Mouse (Mus musculus) mature B cell (primary cell): Measurements from ENCODE around the gene Itgb2l.
"Not testable (repeated sequence)": the region's sequence is repeated elsewhere in the genome, so short reads cannot be mapped to it uniquely, and the experiment has no call there.

Experiments
- in situ Hi-C: fragments of 300-500 bp; cut with MboI; formaldehyde crosslinking; loops from 2 replicates; pipeline ENCODE4 v1.14.3; 2019

Gene Itgb2l

DNA sequence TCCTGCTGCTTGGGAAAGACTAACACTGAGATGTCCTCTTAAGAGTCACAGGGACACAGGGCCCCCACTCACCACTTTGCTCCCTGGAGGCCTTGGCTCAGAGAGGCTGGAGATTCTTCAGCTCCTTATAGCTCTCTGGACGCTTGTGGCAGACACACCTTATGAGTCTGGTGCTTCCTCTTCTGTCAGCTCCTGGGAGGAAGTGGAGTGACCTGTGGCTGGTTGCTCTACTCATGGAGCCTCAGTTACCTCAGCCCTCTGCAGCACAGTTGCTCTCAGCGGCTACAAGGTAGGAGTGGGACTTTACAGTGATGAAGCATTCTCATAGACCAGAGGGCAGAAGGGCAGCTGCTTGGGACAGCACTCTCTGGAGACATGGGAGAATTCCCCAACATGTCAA, at the start of gene Itgb2l:
Gene Itgb2l, minus strand, starts transcription at position 152 of the 400 bp plus-strand sequence.
- in situ Hi-C loops = no loop called here

DNA sequence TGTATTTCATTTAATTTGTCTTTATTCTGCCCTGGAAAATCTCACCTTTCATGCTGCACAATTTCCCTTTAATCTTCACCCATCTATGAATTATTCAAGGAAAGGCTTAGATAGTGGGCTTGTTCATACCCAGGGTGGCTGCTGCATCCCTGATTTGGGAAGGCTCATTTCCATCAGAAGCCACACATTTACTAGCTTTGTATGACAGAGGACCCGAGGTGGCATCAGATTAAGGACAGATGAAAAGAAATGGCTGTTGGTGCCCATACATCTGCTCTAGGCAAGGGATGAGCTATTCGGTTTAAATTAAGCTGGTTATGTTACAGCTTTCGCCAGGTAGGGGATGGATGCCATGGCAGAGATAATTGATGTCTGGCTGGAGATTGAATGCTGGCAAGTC, 48.1 kb upstream of the Itgb2l start:
- in situ Hi-C loops = no loop called here

DNA sequence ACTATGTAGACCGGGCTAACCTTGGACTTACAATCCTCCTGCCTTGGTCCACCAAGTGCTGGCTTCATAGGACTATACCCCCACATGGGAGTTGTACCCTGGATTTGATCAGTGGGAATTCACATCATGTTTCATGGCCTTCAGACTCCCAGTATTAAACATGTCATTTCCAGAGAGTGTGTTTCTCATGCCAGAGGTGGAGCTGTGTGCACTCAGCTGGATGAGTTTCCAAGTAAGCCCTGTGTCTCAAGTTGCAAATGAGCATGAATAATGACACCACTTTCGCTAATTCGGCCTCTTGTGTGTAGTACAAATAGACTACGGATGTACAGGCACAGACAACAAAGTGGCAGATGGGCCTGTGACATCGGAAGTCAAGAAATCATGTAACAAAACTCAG, 44.6 kb upstream of the Itgb2l start:
- in situ Hi-C loops = no loop called here

DNA sequence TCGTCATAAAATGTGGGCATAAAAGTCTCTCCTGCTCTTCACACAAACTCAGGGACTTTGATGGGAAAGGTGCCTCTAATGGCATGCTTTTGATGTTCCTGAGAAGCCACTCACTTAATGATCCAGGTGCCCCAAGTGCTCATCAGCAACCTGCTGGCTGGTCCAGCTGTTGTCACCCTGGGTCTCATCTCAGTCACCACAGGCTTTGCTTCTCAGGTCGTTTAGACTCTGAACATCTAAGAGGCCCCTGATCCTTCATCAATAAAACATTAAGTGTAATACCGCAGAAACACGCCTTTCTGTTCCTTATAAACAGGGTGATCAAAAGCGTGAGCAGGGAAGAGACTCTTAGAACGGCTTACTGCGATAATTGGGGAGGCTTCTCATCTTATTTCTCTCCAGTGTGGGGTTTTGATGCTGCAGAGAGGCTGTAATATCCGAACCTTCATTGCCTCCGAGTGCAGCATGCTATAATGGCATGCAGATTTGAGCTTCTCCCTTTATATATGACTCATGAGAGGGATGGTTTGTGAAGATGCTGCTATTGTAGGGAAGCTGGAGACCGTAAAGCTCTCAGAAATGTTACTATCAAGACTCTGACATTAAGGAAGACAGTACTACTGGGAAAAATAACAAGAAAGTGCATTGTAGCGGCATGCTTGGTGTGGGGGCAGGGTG, 43.7 kb upstream of the Itgb2l start:
- in situ Hi-C loops = no loop called here

DNA sequence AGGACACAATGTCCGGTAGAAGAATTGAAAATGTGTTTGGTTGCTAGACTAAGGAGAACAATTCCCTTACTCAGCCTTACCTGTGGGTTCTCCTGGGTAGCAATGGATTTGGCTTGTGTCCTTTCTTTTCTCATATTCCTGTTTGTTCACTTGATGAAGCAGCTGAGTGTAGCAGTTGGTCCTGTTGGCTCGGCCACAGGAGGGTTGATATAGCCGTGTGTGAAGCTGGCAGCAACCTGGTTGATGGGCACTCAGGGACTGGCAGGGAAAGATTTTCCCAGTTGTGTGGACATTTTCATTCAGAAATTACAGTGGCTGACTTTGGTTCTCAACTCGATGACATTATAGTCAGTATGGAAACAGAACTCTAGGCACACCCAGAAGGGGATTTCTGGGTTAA, 38.4 kb upstream of the Itgb2l start:
- in situ Hi-C loops = no loop called here

DNA sequence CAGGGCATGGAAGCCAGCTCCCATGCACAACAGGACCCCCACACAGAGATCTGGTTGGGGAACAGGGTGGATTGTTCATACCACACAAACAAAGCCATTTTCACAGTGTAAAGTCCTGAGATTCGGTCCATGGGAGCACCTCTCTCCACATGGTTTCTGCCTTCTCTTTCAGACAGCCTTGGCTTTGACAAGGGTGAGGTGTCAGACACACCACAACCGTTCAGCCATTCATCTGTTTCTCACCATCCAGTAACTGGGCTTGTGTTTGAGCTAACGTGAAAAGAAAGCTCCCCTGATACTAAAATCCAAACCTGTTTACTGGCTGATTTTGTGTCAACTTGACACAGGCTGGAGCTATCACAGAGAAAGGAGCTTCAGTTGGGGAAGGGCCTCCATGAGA, 30.8 kb upstream of the Itgb2l start:
- in situ Hi-C loops = loop anchor here (5.0 kb wide), 2 partner anchors 138 to 198 kb away; no protein-coding TSS in a partner anchor

DNA sequence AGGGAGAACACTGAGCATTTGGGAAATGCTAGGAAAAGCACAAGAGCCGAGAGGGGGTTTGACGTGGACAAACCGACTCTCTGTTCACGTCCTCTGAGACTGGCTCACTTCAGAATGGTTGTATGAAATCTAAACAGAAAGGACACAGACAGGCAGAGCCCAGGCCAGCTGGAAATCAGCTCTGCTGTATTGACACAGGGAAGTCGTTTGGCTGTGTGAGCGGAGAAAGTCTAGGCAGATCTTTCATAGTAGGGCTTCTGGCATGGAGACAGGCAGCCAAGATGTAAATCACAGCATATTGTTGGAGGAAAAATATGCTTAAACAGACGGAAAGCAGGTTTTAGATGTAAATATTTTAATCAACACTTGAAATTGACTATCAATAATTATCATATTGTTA, 29.4 kb upstream of the Itgb2l start:
- in situ Hi-C loops = loop anchor here (5.0 kb wide), 2 partner anchors 139 to 199 kb away; no protein-coding TSS in a partner anchor

DNA sequence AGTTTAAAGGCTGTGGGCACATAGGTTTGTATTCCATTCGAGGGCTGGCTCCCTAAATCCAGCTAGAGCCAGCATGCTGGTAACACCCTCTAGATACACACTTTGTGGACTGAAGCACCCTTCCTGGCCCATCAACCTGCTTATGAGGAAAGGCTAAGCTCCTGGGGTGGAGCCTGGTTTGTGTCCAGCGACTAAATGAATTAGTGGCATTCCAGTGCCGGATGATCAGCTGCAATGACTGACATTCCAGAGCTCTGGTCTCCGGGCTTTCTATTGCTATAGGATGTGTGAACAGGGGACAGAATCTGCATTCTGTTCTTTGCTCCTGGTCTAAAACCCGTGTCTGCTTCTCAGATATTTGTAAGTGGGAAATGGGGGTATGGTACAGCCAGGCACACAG, 28.9 kb upstream of the Itgb2l start:
- in situ Hi-C loops = loop anchor here (5.0 kb wide), 2 partner anchors 140 to 200 kb away; no protein-coding TSS in a partner anchor

DNA sequence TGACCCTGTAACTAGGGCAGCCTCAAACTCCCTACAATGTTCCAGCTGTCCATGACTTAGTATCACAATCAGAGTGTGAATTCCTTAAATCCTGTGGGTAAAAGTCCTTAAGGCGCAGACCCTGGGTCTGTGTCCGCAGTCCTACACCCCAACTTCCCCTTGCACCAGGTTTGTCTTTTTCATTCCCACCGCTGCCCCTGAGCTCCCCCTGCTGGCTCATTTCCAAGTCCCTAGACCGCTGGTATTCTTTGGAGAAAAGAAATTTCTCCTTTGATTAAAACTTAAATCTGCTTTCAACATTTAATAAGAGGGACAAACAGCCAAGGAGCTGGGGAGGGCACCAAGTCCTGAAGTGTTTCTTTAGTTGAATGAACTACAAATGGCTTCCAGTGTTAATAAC, 26.2 kb upstream of the Itgb2l start:
- in situ Hi-C loops = loop anchor here (5.0 kb wide), 2 partner anchors 143 to 203 kb away; no protein-coding TSS in a partner anchor

DNA sequence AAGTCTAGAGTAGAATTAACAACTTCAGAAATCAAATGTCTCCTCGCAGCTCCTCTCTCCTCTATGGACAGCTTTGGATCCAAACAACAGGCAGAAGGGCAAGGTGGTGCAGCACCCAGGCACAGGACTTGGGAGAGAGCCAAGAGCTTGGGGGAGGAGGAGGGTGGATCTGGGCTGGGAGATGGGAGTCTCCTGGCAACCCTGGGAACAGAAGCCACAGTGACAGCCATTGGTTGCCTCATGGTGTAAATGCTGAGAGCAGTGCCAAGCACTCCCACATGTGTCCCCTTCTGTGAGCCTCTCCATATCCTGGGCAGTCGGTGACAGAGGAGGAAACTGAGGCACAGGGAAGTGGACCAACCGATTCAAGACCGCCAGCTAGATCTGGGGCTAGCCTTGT, 25.3 kb upstream of the Itgb2l start:
- in situ Hi-C loops = no loop called here

GRCm38 (mm10) chr16:96468011-96468410, 24.6 kb upstream of the Itgb2l start:
- in situ Hi-C loops = no loop called here

DNA sequence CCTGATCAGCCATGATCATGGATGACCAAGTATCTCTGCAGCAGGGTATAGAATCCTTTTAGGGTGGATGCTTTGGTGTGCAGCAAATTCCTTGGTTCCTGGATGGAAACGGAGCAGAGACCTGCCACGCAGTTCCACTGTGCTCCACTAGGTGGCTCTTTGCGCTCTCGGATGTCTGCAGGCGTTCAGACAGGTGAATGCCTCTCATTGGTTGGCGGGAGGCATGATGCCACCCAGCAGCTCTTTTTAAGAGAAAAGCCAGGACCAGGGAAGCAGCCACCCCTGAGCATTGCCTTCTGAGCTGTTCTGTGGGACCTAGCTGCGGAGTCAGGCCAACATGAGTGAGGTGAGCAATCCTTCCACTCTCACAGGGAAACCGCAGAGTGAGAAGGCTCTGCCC, 24.0 kb upstream of the Itgb2l start, which contains the start of gene Pcp4:
Gene Pcp4, plus strand, starts transcription at position 162 of the 400 bp plus-strand sequence.
- in situ Hi-C loops = no loop called here

DNA sequence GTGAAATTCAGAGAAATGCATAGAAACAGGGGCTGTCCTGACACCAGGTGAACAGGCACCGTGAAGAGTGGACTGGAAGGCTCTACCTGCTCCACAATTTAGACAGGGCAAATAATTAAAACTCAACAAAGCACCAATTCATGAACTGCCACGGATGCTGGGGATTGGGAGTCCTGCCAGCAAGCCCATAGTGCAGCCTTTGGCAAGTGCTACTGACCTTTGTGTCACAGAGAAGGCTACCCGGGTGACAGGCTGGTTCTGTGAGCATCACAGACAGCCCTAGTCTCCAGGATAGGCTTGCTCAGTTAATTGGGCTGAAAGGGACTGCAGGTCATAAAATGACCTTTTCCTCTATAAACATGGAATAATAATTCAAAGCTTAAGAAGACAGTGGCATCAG, 17.4 kb upstream of the Itgb2l start:
- in situ Hi-C loops = no loop called here

DNA sequence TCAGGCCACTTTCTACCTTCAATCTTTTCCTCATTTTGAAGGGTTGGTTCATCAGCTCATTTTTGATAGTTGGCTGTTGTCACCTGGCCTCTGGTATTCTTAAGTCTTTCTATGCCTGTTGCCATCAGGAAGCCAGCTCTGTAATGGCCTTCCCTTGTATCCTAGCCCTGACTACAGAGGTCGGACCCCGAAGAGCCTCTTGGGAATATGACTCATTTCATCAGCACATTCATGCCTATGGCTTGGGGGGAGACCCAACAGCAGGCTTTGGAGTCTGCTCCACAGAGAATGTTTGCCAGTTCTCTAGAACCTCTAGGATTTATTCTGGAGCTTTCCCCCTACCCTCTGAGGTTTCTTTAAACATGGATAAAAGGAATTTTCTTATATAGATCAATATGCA, 15.9 kb upstream of the Itgb2l start:
- in situ Hi-C loops = no loop called here

DNA sequence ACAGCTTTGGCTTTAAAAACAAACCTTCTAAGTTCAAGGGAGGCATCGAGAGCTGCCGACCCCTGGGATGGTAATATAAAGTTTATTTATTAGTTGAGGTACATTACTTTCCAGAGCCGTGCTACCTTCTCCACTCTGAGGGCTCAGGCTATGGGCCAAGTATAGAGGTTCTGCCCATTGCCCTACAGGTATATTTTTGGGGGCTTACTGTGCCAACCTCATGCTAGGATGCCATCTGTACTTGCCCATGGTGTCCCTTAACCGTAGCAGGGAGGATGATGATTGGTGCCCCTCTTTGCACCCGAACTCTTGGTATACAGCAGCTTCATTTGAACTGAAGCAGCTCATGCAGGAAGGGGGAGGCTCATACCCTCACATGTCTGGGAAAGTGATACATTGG, 14.2 kb upstream of the Itgb2l start:
- in situ Hi-C loops = no loop called here

GRCm38 (mm10) chr16:96454086-96454485, 10.7 kb upstream of the Itgb2l start:
- in situ Hi-C loops = no loop called here

GRCm38 (mm10) chr16:96450871-96451270, 7.5 kb upstream of the Itgb2l start:
- in situ Hi-C loops = not testable (repeated sequence)

- in situ Hi-C loops = no loop called here
Measured at GRCm38 (mm10) chr16:96441826-96442225, 1.6 kb downstream of the Itgb2l start.

- in situ Hi-C loops = no loop called here
Measured at GRCm38 (mm10) chr16:96440871-96441270, 2.5 kb downstream of the Itgb2l start.

DNA sequence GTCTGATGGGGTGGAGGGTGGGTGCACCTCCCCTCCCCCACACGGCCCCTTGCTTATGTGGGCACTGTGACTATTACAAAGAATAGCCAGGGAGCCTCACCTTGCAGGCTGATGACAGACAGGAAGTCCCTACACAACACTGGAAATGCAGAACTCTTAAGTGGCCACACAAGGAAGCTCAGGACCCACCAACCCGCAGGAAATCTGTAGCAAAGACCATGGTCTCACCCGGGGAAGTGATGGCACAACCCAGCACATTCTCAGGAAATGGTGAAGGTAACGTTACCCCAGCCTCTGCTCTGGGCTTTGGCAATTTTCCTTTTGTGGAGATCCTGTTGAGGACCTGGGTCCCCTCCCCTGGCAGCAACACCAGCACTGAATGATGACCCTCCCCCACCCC, 3.7 kb downstream of the Itgb2l start:
- in situ Hi-C loops = no loop called here

DNA sequence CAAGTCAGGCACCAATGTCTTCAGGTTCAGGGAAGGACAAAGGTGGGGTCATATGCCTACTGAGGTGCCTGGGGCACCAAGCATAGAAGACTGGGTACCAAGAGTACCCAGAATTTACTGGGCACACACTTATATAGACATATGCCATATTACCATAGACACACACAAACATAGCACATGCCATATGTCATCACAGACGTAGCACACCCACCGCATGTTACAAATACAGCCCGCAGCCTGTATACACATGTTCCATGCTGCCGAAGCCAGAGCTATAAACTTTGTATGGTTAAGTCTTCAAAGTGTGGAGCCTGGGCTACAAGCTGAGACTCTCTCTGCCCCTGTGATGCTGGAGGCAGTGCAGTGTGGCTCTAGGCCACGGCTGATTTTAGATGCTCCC, 4.5 kb downstream of the Itgb2l start:
- in situ Hi-C loops = no loop called here

- in situ Hi-C loops = no loop called here
Measured at GRCm38 (mm10) chr16:96434024-96434785, 9.2 kb downstream of the Itgb2l start.

DNA sequence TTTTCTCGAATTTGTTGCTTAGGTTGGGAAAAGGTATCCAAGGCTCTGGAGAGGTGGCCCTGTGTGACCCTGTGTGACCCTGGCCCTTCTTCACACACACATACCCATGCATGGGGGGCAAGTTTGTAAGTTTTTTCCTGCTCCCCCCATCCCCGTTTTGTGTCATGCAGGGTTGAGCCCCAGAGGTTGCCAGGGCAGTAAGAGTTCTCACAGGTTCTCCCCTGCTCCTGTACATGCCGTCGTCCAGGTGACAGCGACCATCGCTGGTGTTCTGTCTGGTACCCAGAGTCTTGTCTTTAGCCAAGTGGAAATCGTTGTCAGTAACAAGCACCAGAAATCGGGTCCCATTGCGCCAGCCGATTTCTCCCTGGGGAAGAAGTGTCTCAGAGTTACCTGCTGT, 10.2 kb downstream of the Itgb2l start:
- in situ Hi-C loops = no loop called here
